Mouse (Mus musculus) megakaryocyte progenitor cell, adult 5-6 weeks (primary cell): ENCODE measurements around the gene Esr1. TPM values are rescaled to one million over a fixed set of nuclear protein-coding genes. Genes with fewer than 3 reads are reported as not detected.

ENCODE experiments used
- ATAC-seq: replicated peaks from 2 replicates; pipeline ENCODE4 v1.8.0; 2016; ENCODE audit warnings: mild to moderate bottlenecking, moderate TSS enrichment, inconsistent platforms; ENCODE audit not compliant: poor library complexity
- total RNA-seq, 2 experiments: library from RNA; stranded (forward) in 1 of 2; stranded (reverse) in 1 of 2; fragments of 157-497, 149-512 nt in 1 of 2; fragments of 200-1000 nt in 1 of 2; gene quantifications; 2 replicates each; pipeline versions ENCODE4 v1.2.3 to v1.2.4; 2015 to 2017

Gene Esr1
- 14.4 and 16.2 TPM in 2 replicates for total RNA-seq (2015)
- total RNA-seq (2017), result 9.5 and 10.9 TPM in 2 replicates

GRCm38 (mm10) chr10:4611386-4612155 lies at the start of gene Esr1:
Gene Esr1, plus strand, starts transcription at chr10:4611593.
- peak; percentile 51 for ATAC-seq

- peak; percentile 26 for ATAC-seq
Observed at GRCm38 (mm10) chr10:4565148-4565547, 46.2 kb upstream of the Esr1 start.

GRCm38 (mm10) chr10:4570778-4571177 lies 40.6 kb upstream of the Esr1 start:
- ATAC-seq, result no peak

- ATAC-seq, result no peak
Observed at GRCm38 (mm10) chr10:4571304-4571703, 40.1 kb upstream of the Esr1 start.

- no peak for ATAC-seq
Observed at GRCm38 (mm10) chr10:4581905-4582304, 29.5 kb upstream of the Esr1 start.

GRCm38 (mm10) chr10:4586691-4587090 lies 24.7 kb upstream of the Esr1 start:
- ATAC-seq, result no peak

- no peak for ATAC-seq
Observed at GRCm38 (mm10) chr10:4589576-4589975, 21.8 kb upstream of the Esr1 start.

GRCm38 (mm10) chr10:4590956-4591355 lies 20.4 kb upstream of the Esr1 start:
- no peak for ATAC-seq

- peak; percentile 58 for ATAC-seq
Observed at GRCm38 (mm10) chr10:4593828-4594227, 17.6 kb upstream of the Esr1 start.

- ATAC-seq, result no peak
Observed at GRCm38 (mm10) chr10:4597211-4597610, 14.2 kb upstream of the Esr1 start.

GRCm38 (mm10) chr10:4598244-4598842 lies 13.1 kb upstream of the Esr1 start:
- peak; percentile 73 for ATAC-seq

- ATAC-seq, result no peak
Observed at GRCm38 (mm10) chr10:4598916-4599315, 12.5 kb upstream of the Esr1 start.

- ATAC-seq, result no peak
Observed at GRCm38 (mm10) chr10:4599591-4599990, 11.8 kb upstream of the Esr1 start.

GRCm38 (mm10) chr10:4600796-4601474 lies 10.5 kb upstream of the Esr1 start:
- peak; percentile 42; the same call in 1 of the 2 replicates for ATAC-seq

GRCm38 (mm10) chr10:4601612-4602011 lies 9.8 kb upstream of the Esr1 start:
- 0 out of 2 replicates have a peak, but pooled peaks have one; percentile 17 for ATAC-seq

- ATAC-seq, result no peak
Observed at GRCm38 (mm10) chr10:4602466-4602865, 8.9 kb upstream of the Esr1 start.

GRCm38 (mm10) chr10:4604527-4605209 lies 6.7 kb upstream of the Esr1 start:
- no peak for ATAC-seq

GRCm38 (mm10) chr10:4610234-4610633 lies 1.2 kb upstream of the Esr1 start:
- ATAC-seq, result no peak

GRCm38 (mm10) chr10:4612313-4613036 lies 1.1 kb downstream of the Esr1 start:
- ATAC-seq, result peak; percentile 77

- no peak for ATAC-seq
Observed at GRCm38 (mm10) chr10:4618026-4618425, 6.6 kb downstream of the Esr1 start.

- ATAC-seq, result no peak
Observed at GRCm38 (mm10) chr10:4618686-4619085, 7.3 kb downstream of the Esr1 start.
